Mouse (Mus musculus) E14TG2a.4 (cell line): Measurements from ENCODE around the gene Plac8.

Experiments
- CTCF ChIP-seq: conservative IDR thresholded peaks from 2 replicates; pipeline ENCODE4 v1.5.1; 2014; ENCODE audit warnings: low read length
- NANOG ChIP-seq: IDR thresholded peaks from 2 replicates; pipeline ENCODE4 v1.6.1; 2014; ENCODE audit warnings: borderline replicate concordance, low read length, mixed read lengths
- POU5F1 ChIP-seq: IDR thresholded peaks from 2 replicates; pipeline ENCODE4 v1.6.1; 2014; ENCODE audit warnings: low read length, borderline replicate concordance

DNA sequence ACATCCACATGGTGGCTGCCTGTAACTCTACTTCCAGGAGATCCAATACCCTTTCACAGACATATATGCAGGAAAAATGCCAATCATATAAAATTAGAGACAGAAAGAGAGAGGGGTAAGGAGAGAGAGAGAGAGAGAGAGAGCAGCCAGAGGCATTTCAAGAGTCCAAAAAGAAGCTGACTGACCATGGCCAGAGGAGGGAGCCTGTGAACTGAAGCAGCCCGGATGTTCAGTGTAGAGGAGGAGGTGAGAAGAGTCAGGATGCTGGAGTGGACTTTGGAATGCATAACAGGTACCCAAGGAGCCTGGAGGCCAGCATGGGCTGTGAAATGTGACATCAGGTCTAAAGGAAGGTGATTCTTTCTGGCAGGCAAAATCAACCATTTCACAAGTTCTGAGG, 2.7 kb upstream of the Plac8 start:
- TF ChIP-seq CTCF (no peak), POU5F1 (no peak), NANOG (no peak)
